Mouse (Mus musculus) bone marrow macrophage, adult 2 months (primary cell): ENCODE results near the gene Atg10.

ENCODE experiments used
- CTCF ChIP-seq: IDR thresholded peaks from 2 replicates; pipeline ENCODE4 v1.5.1; 2012; ENCODE audit warnings: low read depth, mild to moderate bottlenecking, low read length, moderate library complexity
- POLR2A ChIP-seq: IDR thresholded peaks from 2 replicates; pipeline ENCODE4 v1.6.1; 2012; ENCODE audit warnings: mild to moderate bottlenecking, low read depth, low read length, borderline replicate concordance

DNA sequence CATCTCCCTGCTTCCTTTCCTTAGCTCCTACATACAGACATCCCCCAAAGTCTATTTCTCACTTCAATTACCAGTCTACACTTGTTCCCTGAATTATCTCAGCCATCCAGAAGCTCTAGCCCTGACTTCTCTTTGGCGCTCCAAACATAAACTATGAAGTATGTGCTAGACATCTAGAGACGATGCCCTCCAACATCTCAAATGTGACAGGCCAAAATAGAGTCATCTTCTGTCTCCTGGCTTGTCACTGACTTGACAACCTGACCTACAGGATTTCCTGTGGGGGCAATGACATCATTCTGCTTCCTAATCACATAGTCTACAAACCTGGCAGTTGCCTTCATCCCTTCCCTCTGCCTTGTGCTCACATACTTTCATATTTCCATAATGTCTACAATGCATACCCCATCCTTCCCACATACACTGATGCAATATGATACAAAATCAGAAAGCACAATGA is 132.0 kb downstream of the Atg10 start:
- no peak for TF ChIP-seq POLR2A
- no peak for TF ChIP-seq CTCF
